Mouse (Mus musculus) heart, adult 2 months (tissue): ENCODE measurements around the gene Scn2b.

ENCODE experiments used
- CTCF ChIP-seq: fragments of 200-600 bp; IDR thresholded peaks from 2 replicates; pipeline ENCODE4 v1.8.1; 2022; ENCODE audit warnings: antibody characterized with exemption, mild to moderate bottlenecking, moderate library complexity
- EP300 ChIP-seq: fragments of 200-500 bp; IDR thresholded peaks from 2 replicates; pipeline ENCODE4 v1.6.1; 2011; ENCODE audit warnings: low read depth, low read length, control low read depth; ENCODE audit not compliant: insufficient read depth
- POLR2A ChIP-seq: fragments of 200-500 bp; IDR thresholded peaks from 2 replicates; pipeline ENCODE4 v1.6.1; 2011; ENCODE audit warnings: mild to moderate bottlenecking, low read depth, low read length, control low read depth; ENCODE audit not compliant: insufficient read depth

GRCm38 (mm10) chr9:45117741-45118431, at the start of gene Scn2b:
- no peak for TF ChIP-seq POLR2A
- no peak for TF ChIP-seq CTCF
- no peak for TF ChIP-seq EP300
